Mouse (Mus musculus) liver, postnatal 0 days (tissue): ENCODE data around the gene Rpain.

ENCODE experiments used
- CTCF ChIP-seq: sonication (generic); IDR thresholded peaks from 2 replicates; pipeline ENCODE4 v1.5.1; 2016; ENCODE audit warnings: antibody characterized with exemption, low read depth
- EP300 ChIP-seq: IDR thresholded peaks from 2 replicates; pipeline ENCODE4 v1.6.1; 2016; ENCODE audit warnings: antibody characterized with exemption, low read depth, mild to moderate bottlenecking

GRCm38 (mm10) chr11:71005046-71005445, 35.0 kb downstream of the Rpain start:
- TF ChIP-seq CTCF, result no peak
- TF ChIP-seq EP300, result no peak
